Mouse (Mus musculus): ENCODE results near the gene Slc16a14. TPM values are rescaled to one million over a fixed set of nuclear protein-coding genes. Genes with fewer than 3 reads are reported as not detected.

The Slc16a14 gene
- polyA plus RNA-seq, 1 experiment from 2014 or later, result 0.26 TPM

DNA sequence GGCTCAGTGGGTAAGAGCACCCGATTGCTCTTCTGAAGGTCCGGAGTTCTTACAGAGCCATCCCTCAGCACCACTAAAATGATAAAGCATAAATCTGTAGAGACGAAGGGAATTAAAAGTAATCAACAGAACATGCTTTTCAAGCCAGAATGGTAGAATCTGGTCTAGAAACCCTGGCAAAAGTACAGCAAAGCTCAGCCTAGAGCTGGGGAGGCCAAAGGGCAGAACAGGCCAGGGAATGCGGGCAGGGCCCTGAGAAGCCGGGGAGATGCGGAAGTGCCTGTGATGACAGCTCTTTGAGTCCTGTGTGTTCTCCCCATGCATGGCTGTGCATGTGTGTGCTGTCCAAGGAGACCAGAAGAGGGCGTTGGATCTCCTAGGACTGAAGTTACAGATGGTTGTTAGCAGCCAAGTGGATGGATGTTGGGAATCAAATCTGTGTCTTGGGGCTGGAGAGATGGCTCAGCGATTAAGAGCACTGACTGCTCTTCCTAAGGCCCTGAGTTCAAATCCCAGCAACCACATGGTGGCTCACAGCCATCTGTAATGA, 55.3 kb downstream of the Slc16a14 start:
- H3K27ac ChIP-seq, result no peak overlapping the region
- H3K9ac ChIP-seq, result no peak overlapping the region
- no peaks in the 10 kb centered on the region for H3K36me3 ChIP-seq
- H3K27me3 ChIP-seq (replicated peaks), result no peaks in the 10 kb centered on the region
- no peak for ATAC-seq (ENCODE audit: insufficient read depth, low FRiP score, low read depth)
- 91% methylated on average over 8 of the region's 8 CpGs for WGBS
- no peaks in the 10 kb centered on the region for H3K9me3 ChIP-seq
- H3K4me2 ChIP-seq, result no peak overlapping the region
- H3K4me1 ChIP-seq, result no peaks in the 10 kb centered on the region
- H3K4me3 ChIP-seq (replicated peaks), result no peak overlapping the region

DNA sequence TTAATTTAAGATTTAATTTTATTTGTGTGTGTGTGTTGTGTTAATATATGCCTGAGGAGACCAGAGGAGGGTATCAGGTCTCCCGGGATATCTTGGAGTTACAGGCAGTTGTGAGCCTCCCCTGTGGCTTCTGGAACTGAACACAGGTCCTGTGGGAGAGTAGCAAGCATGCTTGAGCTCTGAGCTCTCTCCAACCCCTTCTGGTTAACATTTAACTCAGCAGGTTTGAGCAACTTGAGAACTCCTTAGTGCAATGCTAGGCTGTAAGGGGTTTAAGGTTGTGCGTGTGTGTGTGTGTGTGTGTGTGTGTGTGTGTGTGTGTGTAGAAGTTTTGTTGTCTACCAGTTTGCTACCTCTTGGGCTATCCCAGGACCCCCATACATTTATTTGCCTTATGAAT, 57.3 kb downstream of the Slc16a14 start:
- no peaks in the 10 kb centered on the region for H3K4me1 ChIP-seq

DNA sequence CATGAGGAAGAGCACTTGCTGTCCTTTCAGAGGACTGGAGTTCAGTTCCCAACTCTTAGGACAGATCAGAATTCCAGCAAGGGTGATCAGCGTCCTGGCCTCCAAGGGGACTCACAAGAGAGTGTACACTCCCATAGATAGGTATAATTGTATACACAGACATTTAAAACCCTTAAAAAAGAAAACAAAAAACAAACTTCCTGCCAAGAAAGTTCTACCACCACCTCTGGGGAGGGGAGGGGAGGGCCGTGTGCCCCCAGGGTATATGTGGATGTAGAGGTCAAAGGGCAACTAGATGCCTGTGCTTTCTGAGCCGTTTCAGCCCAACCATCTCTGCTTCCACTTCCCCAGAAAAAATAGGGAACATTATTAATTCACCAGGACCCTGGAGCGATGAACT, 62.0 kb downstream of the Slc16a14 start:
- Histone ChIP-seq H3K27me3 (replicated peaks) (no peaks in the 10 kb centered on the region), H3K4me2 (no peak overlapping the region), H3K4me1 (no peaks in the 10 kb centered on the region), H3K9me3 (no peaks in the 10 kb centered on the region), H3K27ac (no peak overlapping the region), H3K36me3 (no peaks in the 10 kb centered on the region), H3K9ac (no peak overlapping the region), H3K4me3 (replicated peaks) (no peak overlapping the region)
- ATAC-seq (ENCODE audit: insufficient read depth, low FRiP score, low read depth), result no peak; the same call in 1 of the 2 replicates
- 66% methylated on average over 4 of the region's 4 CpGs for WGBS

More for the DNA sequence above, 57.3 kb downstream of the Slc16a14 start:
- 65% methylated on average over 2 of the region's 2 CpGs for WGBS
- Histone ChIP-seq H3K9me3 (no peaks in the 10 kb centered on the region), H3K27me3 (replicated peaks) (no peaks in the 10 kb centered on the region), H3K36me3 (no peaks in the 10 kb centered on the region), H3K27ac (no peak overlapping the region), H3K9ac (no peak overlapping the region), H3K4me3 (replicated peaks) (no peak overlapping the region), H3K4me2 (no peak overlapping the region)
- ATAC-seq (ENCODE audit: insufficient read depth, low FRiP score, low read depth), result no peak

DNA sequence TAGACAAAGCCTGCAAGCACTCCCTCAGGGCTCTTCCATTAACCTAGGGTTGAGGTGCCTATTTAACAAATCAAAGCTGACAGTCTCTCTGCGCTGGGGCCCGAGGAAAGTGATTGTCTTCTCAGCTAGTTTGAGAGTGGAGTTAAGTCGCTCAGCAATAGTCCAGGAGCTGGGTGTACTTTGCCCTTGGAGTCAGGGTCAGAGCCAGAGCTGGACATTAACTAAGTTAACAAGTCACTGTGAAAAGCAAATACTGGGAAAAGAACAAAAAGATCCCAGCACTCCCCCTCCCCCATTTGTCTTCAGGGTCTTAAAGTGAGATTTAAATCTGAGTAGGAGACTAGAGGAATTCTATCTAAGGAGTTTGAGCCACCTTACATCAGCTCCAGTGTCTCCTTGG, 62.8 kb downstream of the Slc16a14 start:
- no peak overlapping the region for H3K4me2 ChIP-seq
- H3K36me3 ChIP-seq, result no peaks in the 10 kb centered on the region
- 15% methylated on average over 3 of the region's 3 CpGs for WGBS
- H3K9me3 ChIP-seq, result no peaks in the 10 kb centered on the region
- ATAC-seq (ENCODE audit: insufficient read depth, low FRiP score, low read depth), result no peak
- H3K4me1 ChIP-seq, result no peaks in the 10 kb centered on the region
- H3K4me3 ChIP-seq (replicated peaks), result no peak overlapping the region
- no peaks in the 10 kb centered on the region for H3K27me3 ChIP-seq (replicated peaks)
- no peak overlapping the region for H3K9ac ChIP-seq
- no peak overlapping the region for H3K27ac ChIP-seq

DNA sequence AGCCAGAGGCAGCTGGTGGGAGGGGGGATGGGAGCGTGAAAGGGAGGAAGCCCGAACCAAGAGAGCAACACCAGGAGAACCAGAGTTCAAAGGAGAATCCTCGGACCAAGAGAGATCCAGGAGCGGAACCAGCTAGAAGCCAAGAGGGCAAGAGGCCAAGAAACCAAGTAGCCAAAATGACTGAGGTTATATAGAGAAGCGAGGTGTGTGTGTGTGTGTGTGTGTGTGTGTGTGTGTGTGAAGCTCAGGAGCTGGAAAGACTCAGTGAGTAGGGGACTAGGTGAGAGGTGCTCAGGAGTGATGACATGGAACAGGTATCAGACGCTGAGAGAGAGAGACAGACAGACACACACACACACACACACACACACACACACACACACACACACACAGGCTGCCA, 63.8 kb downstream of the Slc16a14 start:
- no peaks in the 10 kb centered on the region for H3K36me3 ChIP-seq
- no peak for ATAC-seq (ENCODE audit: insufficient read depth, low FRiP score, low read depth)
- 63% methylated on average over 6 of the region's 6 CpGs for WGBS
- H3K4me2 ChIP-seq, result no peak overlapping the region
- no peaks in the 10 kb centered on the region for H3K27me3 ChIP-seq (replicated peaks)
- H3K9me3 ChIP-seq, result no peaks in the 10 kb centered on the region
- H3K4me1 ChIP-seq, result no peaks in the 10 kb centered on the region
- H3K27ac ChIP-seq, result no peak overlapping the region
- H3K9ac ChIP-seq, result no peak overlapping the region
- no peak overlapping the region for H3K4me3 ChIP-seq (replicated peaks)

DNA sequence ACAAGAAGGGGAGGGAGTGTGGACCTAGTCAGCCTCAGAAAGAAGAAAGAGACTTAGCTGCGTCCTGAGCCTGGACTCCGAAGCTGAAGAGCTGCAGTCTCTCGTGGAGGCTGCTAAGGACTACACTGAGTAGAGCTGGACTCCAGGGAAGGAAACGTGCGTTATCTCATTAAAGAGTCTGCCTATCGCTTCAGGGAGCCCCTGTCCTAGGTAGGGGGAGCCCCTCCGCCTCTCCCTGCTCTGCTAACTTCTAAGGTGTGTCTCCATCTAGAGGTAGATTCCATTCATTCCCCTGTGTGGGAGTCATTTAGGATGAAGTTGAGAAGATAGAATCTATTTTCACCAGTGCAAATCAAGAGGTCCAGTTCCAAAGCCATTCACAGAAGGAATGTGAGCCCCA, 65.4 kb downstream of the Slc16a14 start:
- no peaks in the 10 kb centered on the region for H3K9me3 ChIP-seq
- H3K36me3 ChIP-seq, result no peaks in the 10 kb centered on the region
- no peak overlapping the region for H3K9ac ChIP-seq
- peak; percentile 72 for ATAC-seq (ENCODE audit: insufficient read depth, low FRiP score, low read depth)
- H3K4me2 ChIP-seq, result no peak overlapping the region; the same call in 1 of the 2 replicates
- no peaks in the 10 kb centered on the region for H3K4me1 ChIP-seq
- WGBS, result 39% methylated on average over 7 of the region's 7 CpGs
- H3K27ac ChIP-seq, result no peak overlapping the region
- no peak overlapping the region for H3K4me3 ChIP-seq (replicated peaks)
- no peaks in the 10 kb centered on the region for H3K27me3 ChIP-seq (replicated peaks)

DNA sequence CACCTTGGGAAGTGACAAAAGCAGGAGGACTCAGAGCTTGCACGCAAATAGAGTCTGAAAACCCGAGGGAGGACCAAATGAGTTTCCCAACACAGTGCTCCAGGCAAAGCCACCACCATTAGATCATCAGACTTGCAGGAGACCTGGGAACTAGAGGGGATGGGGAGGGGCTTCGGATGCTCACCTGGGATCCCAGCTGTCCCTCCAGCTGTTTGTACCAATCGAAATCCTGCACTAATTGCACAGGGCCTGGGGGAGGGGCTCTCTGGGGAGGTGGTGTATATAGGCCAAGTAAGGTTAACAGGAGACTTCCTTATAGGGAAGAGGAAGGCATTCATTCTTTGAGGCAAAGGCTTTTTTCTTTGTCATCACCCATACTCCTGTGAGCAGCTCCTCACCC, 66.1 kb downstream of the Slc16a14 start:
- H3K27ac ChIP-seq, result no peak overlapping the region

DNA sequence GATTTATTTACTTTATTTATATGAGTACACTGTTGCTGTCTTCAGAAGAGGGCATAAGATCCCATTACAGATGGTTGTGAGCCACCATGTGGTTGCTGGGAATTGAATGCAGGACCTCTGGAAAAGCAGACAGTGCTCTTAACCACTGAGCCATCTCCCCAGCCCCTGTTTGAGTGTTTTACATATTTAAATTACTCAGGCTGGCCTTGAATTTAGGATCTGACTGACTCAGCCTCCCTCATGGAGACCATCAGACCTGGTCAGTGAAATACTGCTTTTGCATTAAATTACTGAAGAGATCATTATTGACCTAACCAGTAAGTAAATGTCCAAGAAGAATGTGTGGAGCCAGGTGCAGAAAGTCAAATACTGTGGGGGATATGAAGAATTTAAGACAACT, 66.6 kb downstream of the Slc16a14 start:
- no peak for ATAC-seq (ENCODE audit: insufficient read depth, low FRiP score, low read depth)
- H3K27me3 ChIP-seq (replicated peaks), result no peaks in the 10 kb centered on the region
- no peak overlapping the region for H3K4me3 ChIP-seq (replicated peaks)
- H3K9ac ChIP-seq, result no peak overlapping the region
- no peaks in the 10 kb centered on the region for H3K36me3 ChIP-seq
- H3K4me2 ChIP-seq, result no peak overlapping the region
- no peaks in the 10 kb centered on the region for H3K9me3 ChIP-seq
- no peaks in the 10 kb centered on the region for H3K4me1 ChIP-seq
- H3K27ac ChIP-seq, result no peak overlapping the region

More for the DNA sequence above, 66.1 kb downstream of the Slc16a14 start:
- Histone ChIP-seq H3K4me1 (no peaks in the 10 kb centered on the region), H3K27me3 (replicated peaks) (no peaks in the 10 kb centered on the region), H3K9ac (no peak overlapping the region), H3K36me3 (no peaks in the 10 kb centered on the region), H3K4me3 (replicated peaks) (no peak overlapping the region), H3K9me3 (no peaks in the 10 kb centered on the region), H3K4me2 (no peak overlapping the region)
- ATAC-seq (ENCODE audit: insufficient read depth, low FRiP score, low read depth), result no peak
- WGBS, result 69% methylated on average over 4 of the region's 4 CpGs

DNA sequence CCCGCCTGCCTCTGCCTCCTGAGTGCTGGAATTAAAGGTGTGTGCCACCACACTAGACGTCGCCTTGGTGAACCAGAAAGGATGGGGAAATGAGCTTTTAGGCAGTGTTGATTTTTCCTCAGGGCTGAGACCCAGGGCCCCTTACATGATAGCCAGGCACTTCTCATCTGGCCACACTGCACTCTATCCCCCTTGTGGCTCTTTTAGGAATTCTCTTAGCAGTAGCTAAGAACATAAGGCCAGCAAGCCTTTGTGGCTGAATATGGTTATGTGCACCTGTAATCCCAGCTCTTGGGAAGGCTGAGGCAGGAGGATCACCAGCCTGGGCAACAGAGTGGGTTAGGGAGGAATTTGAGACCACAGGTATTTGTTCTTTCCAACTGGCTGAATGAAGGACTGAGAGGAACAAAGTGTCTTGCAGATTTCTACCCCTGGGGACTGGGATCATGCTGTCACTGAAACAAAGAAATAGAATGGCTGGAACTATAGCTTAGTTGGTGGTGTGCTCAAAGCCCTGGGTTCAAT, 68.2 kb downstream of the Slc16a14 start:
- no peaks in the 10 kb centered on the region for H3K9me3 ChIP-seq
- H3K36me3 ChIP-seq, result no peaks in the 10 kb centered on the region
- H3K4me1 ChIP-seq, result no peaks in the 10 kb centered on the region
- ATAC-seq (ENCODE audit: insufficient read depth, low FRiP score, low read depth), result no peak
- no peak overlapping the region for H3K4me3 ChIP-seq (replicated peaks)
- 90% methylated on average over 3 of the region's 3 CpGs for WGBS
- no peak overlapping the region for H3K27ac ChIP-seq
- no peak overlapping the region for H3K9ac ChIP-seq
- no peak overlapping the region for H3K4me2 ChIP-seq
- H3K27me3 ChIP-seq (replicated peaks), result no peaks in the 10 kb centered on the region

DNA sequence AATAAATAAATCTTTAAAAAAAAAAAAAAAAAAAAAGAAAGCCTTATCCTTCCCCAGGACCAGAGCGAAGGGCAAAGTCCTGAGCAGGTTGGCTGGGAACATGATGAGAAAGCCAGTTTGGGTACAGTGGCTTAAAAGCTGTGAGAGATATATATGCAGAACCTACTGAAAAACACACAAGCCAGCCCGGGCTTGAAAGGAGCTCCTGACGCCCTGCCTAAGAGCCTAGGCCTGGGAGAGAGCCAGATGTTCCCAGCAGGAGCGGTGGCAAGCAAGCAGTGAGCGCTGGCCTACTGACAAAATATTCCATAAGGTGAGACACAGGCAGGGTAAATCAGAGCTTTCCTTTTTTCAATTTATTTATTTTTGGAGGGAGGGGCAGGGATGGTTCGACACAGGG, 68.7 kb downstream of the Slc16a14 start:
- Histone ChIP-seq H3K27ac (no peak overlapping the region), H3K4me2 (no peak overlapping the region), H3K36me3 (no peaks in the 10 kb centered on the region), H3K9me3 (no peaks in the 10 kb centered on the region), H3K4me3 (replicated peaks) (no peak overlapping the region), H3K27me3 (replicated peaks) (no peaks in the 10 kb centered on the region), H3K4me1 (no peaks in the 10 kb centered on the region), H3K9ac (no peak overlapping the region)
- no peak for ATAC-seq (ENCODE audit: insufficient read depth, low FRiP score, low read depth)
- 83% methylated on average over 6 of the region's 6 CpGs for WGBS

DNA sequence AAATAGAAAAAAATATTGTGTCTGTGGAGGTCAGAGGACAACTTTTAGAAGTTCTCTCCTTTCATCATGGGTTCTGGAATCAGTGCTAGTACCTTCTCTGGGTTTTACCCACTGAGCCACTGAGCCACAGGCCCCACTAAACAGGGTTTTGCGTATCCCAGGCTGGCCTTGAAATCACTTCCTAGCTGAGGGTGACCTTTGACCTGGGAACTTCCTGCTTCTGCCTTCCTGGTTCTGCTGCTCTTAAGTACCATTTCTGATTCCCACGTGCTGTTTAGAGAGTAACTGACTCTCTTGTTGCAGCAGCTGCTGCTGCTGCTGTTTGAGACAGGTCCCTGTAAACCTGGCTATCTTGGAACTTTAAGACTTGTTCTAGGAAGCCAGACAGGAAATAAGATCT, 70.3 kb downstream of the Slc16a14 start:
- no peak for ATAC-seq (ENCODE audit: insufficient read depth, low FRiP score, low read depth)
- WGBS, result 47% methylated on average over 2 of the region's 2 CpGs

DNA sequence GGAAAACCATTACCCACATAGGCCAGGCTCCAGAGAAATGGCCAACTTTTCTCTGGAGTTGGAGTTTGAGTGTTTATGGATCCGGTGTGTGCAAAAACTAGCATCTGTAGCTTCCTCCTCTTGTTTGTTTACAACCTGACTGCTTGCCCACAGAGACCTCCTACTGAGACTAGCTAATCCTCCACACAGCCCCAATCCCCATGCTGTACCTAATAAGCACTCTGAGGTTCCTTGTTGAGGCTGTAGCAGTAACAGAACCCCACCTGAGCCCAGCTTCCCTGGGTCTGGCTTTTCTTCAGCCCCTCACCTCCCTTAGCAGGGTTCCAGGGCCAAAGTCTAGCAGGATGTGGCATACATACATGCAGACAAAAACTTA, 73.7 kb downstream of the Slc16a14 start:
- no peak overlapping the region for H3K9ac ChIP-seq
- H3K4me1 ChIP-seq, result no peaks in the 10 kb centered on the region
- H3K4me2 ChIP-seq, result no peak overlapping the region
- WGBS, result 73% methylated on average over 1 of the region's 1 CpGs
- no peak for ATAC-seq (ENCODE audit: insufficient read depth, low FRiP score, low read depth)
- H3K4me3 ChIP-seq (replicated peaks), result no peak overlapping the region
- H3K36me3 ChIP-seq, result no peaks in the 10 kb centered on the region
- H3K27me3 ChIP-seq (replicated peaks), result no peaks in the 10 kb centered on the region
- no peak overlapping the region for H3K27ac ChIP-seq
- no peaks in the 10 kb centered on the region for H3K9me3 ChIP-seq

More for the DNA sequence above, 70.3 kb downstream of the Slc16a14 start:
- Histone ChIP-seq H3K9me3 (no peaks in the 10 kb centered on the region), H3K4me3 (replicated peaks) (no peak overlapping the region), H3K9ac (no peak overlapping the region), H3K4me1 (no peaks in the 10 kb centered on the region), H3K27ac (no peak overlapping the region), H3K27me3 (replicated peaks) (no peaks in the 10 kb centered on the region), H3K4me2 (no peak overlapping the region), H3K36me3 (no peaks in the 10 kb centered on the region)
